Mouse (Mus musculus) kidney, postnatal 10 days (tissue): ENCODE measurements at regions not wholly inside any gene's neighbourhood (a gene's known extent, or its start where the extent isn't known, plus 50 kb on each side); places are given as distances from the start of the nearest gene placed in this dataset.

Experiments used
- DNase-seq: peaks from one replicate; pipeline ENCODE4 v3.0.0; 2021; ENCODE audit warnings: mixed read lengths

DNA sequence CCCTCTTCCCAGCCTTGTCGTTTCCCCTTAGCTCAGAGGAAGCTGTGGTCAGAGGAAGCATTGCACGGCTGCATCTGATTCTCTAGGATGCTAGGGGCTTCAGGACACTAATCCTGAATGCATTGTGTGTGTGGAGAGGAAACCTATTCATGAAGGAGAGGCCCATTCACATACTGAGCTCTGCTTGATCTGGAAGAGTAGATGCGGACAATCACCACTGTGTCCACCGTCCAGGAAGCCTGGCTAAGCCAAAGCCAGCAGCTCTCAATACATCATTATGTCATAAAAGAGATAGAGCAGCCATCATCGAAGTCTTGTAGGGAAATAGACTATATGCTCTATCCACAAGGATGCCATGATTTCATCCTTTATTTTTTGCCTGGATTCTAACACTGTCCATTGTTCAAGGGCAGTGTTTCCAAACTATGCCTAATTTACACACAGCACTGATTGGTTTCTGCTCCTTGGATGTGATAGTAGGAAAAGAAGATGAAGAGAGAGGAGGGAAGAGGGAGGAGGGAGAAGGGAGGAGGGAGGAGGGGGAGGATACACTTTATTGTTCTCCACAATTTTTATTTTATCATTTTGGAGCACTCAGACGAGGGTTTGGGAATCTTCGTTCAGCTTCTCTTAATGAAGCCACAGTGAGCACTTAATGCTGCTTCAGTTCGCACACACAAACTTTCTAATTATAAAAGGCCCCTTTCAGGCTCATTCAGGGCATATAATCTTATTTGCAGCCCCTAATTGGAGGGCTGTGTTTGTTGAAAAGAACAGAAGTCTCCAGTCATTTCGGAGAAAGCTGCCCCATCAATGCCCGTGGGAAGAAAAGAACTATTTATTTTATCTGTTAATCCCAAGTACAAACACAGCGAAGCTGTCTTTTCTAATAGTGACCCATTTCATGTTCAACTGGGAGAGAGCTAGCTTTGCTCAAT is 195.0 kb downstream of the Pdgfra start:
- no peak for DNase-seq

DNA sequence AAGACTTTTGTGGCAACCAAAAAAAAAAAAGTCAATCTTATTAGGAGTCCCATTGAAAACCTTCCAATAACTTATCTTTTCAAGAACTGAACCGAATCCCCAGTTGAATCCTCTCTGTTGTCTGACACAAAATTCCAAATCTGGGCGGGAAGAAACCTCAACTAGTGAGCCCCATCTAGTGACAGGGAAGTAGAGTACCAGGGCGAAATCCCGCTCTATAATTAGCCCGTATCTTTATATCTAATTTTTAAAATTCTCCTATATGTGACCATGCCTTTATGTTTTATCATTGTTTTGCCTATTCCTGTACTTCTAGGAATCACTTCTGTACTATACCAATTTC is 195.7 kb downstream of the Pdgfra start:
- no peak for DNase-seq

DNA sequence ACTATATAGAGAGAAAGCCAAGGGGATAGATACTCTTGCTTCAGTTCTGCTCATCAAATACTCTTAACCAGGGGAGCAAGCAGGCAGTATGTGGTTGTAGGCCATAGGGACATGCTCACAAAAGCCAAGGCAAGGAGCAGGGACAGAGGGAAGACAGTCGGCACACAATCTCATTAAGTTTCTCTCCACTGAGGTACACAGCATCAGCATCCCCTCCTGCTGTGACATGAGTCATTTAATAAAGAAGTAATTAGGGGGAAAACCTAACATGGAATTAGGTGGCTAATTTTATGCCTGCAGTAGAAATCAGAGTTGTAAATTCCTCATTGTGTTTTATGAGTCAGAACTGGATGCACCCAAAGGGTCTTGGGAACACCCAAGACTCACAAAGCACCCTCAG is 203.2 kb downstream of the Pdgfra start:
- DNase-seq: no peak

DNA sequence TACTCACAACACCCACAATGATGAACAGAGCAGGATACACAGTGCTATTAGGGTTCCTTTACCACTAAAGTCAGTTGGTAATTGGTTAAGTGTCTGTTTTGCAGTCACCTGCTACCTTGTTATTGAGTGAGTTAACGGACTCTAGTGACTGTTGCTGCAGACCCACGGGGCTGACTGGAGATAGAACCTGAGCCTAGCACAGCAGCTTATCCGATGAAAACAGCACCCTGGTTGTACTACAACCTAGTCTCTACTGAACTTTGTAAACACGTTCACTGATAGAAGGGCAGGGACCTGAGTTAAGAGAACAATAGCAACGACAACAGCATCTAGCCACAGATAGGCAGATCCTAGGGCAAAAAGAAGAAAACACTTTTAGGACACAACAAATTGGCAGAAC is 206.8 kb downstream of the Pdgfra start:
- no peak for DNase-seq

DNA sequence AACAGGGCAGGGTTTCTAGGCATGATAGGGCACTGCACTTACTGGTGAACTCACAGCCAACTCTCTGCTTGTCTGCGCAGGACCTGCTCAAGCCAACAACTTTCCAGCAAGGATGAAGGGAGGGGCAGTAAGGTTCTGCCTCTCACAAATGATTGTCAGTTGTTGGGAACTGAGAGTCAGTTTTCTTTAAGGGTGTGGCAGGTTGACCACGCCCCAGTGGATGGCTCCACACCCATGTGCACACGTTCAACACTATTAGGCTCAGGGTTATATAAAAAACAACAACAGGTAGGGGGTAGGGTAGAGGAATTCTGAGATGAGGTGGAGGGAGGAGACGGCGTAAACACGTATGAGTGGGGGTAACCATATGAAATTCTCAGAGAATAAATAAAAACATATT is 210.9 kb upstream of the Kit start:
- DNase-seq: no peak

DNA sequence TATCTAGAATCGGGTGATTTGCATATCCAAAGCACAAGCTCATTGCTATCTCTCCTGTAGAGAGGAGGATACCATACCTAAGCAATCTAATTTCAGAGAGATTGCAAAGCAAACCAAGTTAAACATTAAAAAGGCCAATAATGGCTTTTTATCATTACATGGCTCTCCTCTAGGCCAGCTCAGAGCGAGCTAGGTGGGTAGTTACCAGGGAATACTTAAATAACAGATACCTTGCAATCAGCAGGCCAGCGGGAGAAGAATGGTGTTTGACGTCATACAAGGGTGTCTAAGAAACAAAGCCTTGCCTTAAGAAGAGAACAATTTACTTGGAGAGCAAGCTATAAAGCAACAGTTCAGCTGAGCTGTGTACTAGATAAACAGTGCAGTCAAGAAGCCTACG is 207.4 kb upstream of the Kit start:
- no peak for DNase-seq

DNA sequence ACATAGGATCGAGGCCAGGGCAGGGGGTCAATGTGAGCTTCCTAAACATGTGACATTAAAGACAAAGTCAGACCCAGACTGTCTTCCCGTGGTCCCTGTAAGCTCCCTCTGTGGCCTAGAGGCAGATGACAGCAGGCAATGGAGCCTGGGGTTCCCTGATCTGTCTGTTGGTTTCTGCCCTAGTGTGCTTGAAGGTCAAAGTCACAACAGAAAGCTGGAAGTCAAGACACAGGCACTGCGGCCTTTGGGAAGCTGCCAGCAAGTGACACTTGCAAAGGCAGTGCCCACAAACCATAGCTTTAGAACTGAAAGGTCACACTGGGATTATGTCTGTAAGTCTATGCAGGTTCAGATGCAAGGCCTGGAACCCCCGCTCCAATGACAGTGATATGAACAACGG is 206.0 kb upstream of the Kit start:
- peak; percentile 17 for DNase-seq

DNA sequence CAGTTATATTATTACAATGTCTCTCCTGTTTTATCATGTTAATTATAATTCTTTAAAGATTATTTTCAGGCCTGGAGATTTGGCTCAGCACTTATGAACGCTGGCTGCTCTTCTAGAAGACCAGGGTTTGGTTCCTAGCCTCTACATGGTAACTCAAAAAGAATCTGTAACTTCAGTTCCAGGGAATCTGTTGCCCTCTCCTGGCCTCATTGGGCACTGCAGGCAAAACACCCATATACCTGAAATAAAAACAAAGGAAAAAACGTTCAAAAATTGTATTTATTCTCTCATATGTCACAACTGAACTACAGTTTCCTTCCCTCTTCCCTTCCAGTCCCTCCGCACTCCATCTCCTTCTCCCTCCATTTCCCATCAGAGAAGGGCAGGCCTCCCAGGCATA is 201.9 kb upstream of the Kit start:
- no peak for DNase-seq

DNA sequence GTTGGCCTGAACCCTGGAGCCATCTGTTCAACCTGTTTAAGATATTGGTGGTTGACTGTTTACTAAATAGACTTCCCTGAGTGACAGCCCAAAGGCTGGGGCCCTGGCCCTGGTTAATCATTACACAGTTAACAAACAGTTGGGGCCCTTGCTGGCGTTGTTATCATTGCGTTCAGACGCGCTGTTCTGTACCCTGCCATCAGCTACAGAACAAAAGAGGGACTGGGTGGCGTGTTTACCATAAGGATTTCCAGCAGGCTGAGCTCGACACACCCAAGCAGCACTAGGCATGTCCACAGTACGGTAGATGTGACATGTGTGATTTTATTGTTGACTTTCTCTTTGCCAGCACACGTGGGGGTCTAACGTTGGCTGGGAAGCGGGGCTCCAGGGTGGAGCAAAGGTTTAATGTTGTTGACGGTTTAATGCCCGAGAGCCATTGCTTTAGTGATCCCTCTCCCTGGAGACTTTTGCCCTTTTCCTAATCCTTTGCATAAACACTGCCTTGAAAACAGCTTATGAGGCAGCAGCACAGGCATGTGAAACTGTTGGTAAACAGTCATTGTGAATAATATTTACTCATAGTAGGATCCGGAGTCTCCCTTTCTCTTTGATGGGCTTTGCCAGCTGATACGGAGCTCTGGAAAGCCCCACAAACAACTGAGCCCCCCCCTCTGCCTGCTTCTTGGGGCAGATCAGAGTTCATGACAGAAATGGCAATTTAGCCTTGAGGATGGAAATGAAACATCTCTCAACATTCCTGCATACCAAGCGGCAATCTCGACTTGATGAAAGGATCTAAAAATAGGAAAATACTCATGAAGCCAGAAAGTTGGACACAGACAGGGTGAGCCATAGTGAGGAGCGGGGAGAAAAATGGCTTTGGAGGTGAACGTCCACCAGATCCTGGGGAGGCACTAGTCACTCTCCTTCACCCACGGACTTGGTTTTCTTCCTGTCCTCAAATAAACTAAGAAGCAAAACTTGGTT is 197.1 kb upstream of the Kit start:
- DNase-seq: peak; percentile 15

DNA sequence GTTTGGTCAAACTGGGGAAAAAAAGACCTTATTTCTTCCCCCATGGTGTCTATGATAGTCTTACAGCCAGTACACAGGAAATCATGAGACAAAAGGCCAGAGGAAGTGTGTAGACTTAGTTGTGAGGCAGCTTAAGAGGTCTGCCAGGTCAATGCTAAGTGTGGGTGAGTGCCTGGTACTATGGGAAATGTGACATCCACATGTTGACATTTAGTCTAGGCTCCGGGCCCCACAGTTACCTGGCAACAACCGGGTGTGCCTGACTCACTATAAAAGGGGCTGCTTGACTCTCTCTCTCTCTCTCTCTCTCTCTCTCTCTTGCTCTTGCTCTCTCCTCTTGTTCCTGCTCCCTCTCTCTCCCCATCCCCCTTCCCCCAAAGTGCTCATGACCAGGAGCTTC is 196.1 kb upstream of the Kit start:
- DNase-seq: no peak

DNA sequence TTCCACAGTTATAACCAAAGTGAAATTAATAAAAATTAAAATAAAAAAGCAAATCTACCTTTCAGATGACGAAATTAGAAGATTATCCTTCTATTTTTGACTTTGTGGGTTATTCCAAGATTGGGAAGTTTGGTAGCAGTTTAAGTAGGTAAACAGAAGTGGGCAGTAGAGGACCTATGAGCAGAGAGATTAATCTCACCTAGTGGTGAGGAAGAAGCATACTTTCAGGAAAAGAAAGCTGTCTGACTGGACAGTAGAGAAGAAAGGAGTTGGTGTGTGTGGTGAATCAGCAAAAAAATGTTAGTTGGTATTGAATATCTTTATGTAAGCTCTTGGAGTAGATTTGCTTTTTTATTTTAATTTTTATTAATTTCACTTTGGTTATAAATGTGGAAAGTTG is 194.4 kb upstream of the Kit start:
- no peak for DNase-seq

DNA sequence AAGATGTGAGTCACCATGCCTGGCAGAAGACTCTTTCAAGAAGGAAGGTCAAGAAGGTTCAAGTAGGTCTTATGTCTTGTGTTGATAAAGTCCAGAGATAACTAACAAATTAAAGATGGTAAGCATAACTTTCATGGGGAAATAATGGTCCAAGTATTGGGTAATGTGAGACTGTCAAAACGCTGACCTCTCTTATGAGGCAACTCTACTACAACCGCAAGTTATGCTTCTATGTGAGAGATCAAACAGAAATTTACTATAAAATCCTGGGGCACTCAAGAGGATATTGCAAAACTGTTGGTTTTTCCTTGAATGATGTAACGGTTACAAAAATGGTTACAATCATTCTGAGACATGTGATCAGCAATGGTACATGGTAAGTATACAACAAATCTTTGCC is 192.6 kb upstream of the Kit start:
- DNase-seq: no peak

DNA sequence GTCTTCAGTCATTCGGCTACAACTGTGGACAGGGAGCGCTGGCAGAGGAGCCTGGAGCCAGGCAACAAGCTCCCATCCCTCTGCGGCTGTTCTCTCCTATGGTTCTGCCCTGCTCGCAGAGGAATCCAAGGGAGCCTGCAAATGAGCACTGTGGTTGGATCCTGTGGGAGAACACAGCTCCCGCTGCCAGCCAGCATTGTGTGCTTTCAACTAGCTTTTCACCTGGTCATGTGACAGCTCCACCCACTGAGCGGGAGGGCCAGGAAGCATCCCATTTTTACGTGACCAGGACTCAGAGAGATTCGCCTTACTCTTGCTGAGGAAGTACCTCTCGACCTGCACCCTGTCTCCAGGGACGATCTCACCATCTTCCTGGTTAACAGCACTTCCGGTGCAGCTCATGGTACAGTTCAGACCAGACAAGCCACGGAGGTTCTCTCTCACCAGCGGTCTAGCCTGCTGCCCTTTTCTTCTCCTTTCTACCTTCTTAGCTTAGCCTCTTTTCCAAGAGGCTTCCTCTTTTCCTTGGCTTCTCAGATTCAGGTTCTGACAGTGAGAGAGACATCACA is 186.7 kb upstream of the Kit start:
- DNase-seq: no peak

DNA sequence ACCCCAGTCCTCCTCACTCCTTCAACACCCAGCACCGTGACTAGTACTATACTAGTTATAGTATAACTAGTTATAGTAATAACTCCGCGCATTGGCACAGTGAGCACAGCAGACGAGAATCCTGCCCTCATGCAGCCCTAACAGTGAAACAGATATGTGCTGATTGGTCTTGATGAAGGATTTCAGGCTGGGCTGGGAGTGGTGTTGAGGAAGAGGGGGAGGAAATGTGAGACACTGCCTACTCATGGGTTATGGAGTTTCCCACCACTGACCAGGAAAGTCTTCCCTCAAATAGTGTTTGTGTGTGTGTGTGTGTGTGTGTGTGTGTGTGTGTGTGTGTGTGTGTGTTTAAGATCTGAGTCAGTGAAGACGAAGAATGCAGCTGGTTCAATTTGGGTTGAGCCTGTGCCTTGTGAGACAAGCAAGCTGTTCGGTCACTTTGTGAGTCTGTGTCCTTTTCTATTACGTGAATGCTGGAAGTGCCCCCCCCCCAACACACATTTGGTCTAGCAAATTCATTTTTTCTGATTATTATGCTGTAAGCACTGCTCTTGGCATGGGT is 185.9 kb upstream of the Kit start:
- peak; percentile 27 for DNase-seq

DNA sequence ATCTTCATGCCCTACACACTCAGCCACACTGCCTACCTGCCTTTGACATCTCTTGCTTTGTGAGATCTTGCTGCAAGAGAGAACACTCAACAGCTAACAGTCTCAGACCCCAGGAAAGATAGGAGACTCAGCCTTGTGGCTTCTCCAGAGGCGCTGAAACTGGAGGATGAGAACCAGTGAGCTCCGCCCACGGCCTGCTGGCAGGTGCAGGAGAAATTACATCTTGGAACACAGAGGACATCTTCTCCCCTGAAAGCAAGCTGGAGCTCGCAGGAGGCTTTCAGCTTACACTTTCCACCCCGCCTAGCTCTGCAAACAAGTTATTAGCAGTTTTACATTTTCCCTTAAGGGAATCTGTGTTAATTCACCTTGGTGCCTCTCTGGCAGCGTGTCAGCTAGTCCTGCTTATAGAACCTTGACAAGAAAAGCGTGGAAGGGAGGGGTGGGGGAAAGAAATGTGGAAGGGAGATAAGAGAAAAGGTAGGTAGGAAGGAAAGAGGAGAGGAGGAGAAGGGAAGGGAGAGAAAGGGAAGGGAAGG is 185.2 kb upstream of the Kit start:
- DNase-seq: no peak

DNA sequence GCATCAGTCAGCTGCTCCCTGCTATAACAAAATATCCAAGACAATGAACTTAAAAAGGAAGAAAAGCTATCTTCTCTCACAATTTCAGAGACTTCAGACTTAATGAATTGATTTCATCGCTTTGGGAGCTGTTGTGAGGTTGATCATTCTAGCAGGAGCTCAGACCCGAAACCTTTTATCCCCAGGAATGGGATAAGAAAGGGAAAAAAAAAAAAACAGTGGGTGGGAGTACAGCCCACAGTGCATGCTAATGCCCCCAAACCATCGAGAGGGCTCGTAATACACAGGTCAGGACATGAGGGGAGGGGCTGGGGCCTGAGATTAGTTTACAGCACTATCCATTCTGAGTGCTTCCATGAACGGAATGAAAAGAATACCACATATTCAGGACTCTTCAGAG is 175.9 kb upstream of the Kit start:
- no peak for DNase-seq

DNA sequence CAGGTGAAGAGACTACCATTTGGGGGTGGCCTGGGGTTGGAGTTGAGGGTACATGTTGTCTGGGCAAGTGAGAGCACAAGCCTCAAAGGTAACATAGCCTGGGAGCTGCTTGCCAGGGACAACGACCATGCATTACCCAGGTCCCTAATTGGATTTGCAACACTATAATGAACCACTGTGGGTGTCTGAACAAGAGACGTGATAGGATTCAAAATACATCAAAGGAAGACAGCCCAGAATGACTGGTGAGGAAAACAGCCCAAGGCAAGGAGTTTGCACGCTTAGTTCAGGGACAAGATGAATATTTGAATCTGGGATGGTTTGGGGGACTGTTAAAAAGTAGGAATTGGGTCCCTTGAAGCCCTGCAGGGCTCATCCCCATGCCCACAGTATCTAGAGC is 173.0 kb upstream of the Kit start:
- no peak for DNase-seq

DNA sequence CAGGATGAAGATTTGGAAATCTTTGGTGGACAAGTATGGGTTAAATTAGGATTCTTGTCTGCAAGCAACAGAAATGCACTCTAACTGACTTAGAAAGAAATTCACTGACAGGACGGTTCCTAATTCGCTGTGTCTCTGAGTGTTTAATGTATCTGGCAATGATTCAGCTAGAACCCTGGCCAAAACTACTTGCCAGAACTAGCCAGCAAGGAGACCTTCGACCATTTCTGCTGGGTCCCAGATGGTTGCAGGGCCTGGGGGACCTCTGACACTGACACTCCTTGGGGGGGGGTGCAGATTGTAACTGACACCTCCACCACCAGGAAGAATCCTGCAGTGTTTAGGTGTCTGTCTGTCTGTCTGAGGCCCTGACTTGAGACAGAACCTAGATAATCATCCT is 172.1 kb upstream of the Kit start:
- peak; percentile 41 for DNase-seq

DNA sequence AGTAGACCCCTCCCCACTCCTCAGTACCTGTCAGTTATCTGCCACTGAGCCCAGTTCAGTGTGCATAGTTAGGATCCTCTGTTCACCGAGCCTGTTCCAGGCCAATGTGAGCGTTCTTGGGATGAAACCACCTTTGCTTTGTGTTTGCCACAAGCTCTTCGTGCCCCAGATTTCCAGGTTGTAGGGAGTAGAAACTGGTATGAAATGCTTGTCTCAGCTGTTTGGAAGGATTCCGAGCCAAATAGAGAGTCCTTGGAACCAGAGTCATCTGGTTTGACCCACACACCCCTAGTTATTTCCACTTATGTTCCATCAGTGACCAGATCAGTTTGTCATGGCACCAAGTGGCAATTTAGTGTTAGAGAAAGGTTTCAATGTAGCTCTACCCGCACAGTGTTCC is 171.2 kb upstream of the Kit start:
- no peak for DNase-seq

DNA sequence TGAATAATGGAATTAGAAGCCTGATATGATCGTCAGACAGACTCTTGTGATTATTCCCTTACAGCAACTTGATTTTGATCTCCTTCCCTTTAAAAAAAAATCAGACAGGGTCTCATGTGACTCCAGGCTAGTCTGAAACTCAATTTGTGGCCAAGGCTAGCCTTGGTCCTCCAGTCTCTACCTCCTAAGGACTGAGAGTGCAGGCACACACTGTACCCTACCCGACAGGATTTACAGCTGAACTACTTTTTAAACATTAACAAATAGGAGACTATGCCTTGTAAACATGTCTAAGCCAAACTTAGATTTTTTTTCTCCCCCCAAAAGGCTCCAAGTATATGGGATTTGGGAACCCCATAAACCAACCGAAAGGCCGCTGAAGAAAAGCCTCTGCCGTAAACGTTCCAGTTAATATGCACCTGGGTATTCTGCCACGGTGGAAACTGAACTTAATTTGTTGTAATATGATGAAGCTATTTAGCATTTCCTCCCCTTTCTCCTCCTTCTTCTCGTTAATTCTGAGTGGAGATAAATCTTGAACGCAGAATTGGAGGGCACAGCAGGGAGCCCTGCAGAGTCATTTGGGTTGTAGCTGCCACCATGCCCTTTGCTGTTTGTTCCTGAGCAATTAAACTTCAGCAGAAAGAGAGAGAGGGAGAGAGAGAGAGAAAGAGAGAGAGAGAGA is 170.0 kb upstream of the Kit start:
- no peak for DNase-seq

DNA sequence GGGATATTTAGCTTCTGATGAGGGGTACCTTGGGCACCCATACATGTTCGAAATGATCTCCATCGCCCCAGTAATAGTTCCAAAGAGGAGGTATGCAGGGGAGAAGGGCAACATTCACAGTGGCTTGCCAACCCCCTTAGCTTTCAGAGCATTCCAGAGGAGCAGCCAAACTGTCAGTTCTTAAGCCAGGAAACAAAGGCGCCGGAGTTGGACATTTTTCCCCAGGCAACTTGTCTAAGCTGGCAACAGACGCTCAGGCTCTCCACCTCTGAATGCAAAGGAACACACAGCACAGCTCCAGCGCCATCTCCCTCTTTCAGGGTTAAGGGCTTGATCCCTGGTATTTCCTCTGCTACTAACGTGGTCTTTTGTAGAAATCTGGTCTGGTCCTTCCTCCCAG is 169.2 kb upstream of the Kit start:
- peak; percentile 13 for DNase-seq

DNA sequence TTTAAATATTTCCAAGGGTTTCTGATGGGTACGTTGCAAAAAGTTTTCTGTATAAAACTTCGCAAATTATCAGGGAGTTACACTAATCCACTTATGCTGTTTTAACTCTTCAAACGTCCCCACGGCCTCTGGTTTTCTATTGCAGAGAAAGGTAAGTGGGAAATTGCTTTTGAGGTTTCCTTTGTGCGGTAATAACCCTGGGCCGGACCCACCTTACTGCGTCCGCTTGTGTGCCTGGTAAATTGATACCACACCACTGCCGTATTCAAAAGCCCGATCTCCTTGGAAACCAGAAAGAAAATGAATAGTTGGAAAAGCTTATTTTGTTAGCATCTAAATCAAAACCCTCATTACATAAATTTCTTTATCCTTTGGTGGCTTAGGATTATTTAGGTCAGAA is 167.0 kb upstream of the Kit start:
- DNase-seq: no peak
